Mouse (Mus musculus): ENCODE data around the gene Rars.

GRCm38 (mm10) chr11:35769188-35769745 is 65.0 kb downstream of the Rars start, which contains the start of gene Pank3:
- no peak for TF ChIP-seq CTCF (IDR thresholded peaks at IDR 0.05; ENCODE audit: low read depth)
- TF ChIP-seq EP300 (IDR thresholded peaks at IDR 0.05; ENCODE audit: low read depth) = no peak
